Comparison of ENCODE assay signal across 9 mouse cellular contexts in the genomic region with DNA sequence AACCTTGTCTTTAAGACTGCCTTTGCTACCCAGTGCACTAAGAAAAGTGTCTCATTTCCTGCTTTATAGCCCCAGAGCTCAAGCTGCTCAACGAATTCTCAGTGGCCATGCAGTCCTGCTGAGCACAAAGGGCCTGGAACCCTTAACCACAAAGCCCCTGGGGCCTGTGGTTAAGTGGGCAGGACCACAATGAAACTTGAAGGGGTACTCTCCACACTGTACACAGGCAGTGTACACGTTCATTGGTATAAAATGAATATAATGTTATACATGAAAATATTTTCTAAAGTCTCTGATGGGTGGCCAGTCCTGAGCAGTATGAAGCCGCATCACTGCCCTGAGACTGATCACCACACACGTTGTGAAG. TPM values are rescaled to one million over a fixed set of nuclear protein-coding genes. Genes with fewer than 3 reads are reported as not detected.
DNase-seq lines count a peak whose midpoint lies in the region; ATAC-seq and TF ChIP-seq lines count a peak whose summit lies in the region.
"Had no signal": no experiment of that assay in that cellular context is flagged by ENCODE, and none has a peak within 500 bp of the region (broad histone marks: within the 10 kb centered on the region; RNA-seq: fewer than 3 reads in every experiment).

No protein-coding gene starts in this region.

- H3K36me3 ChIP-seq in heart, postnatal 0 days (replicated peaks; ENCODE audit: control insufficient read depth, insufficient read depth, low read length) = peaks cover 43% of the 10 kb centered on the region
- peaks cover 19% of the 10 kb centered on the region for H3K36me3 ChIP-seq in hindbrain, embryonic 16.5 days (ENCODE audit: control insufficient read depth, insufficient read depth, low read length)
- peaks cover 11% of the 10 kb centered on the region for H3K36me3 ChIP-seq in midbrain, embryonic 16.5 days (ENCODE audit: control insufficient read depth, insufficient read depth, low read length)

- TF ChIP-seq CTCF in heart, postnatal 0 days (IDR thresholded peaks at IDR 0.05; ENCODE audit: low read depth) = no peak
- no peak for TF ChIP-seq CTCF in bone marrow, adult 2 months (IDR thresholded peaks at IDR 0.05; ENCODE audit: control insufficient read depth, insufficient read depth, low read length)

- no peak for TF ChIP-seq POLR2A in bone marrow, adult 2 months (IDR thresholded peaks at IDR 0.05; ENCODE audit: borderline replicate concordance, control insufficient read depth, low read depth, low read length)

- 30% methylated on average over 4 of the region's 4 CpGs for WGBS in heart, postnatal 0 days
- 4% methylated on average over 4 of the region's 4 CpGs for WGBS in bone marrow, adult 2 months
- WGBS in hindbrain, embryonic 16.5 days = 26% methylated on average over 4 of the region's 4 CpGs
- 23% methylated on average over 4 of the region's 4 CpGs for WGBS in midbrain, embryonic 16.5 days

- H3K9me3 ChIP-seq in heart, postnatal 0 days (replicated peaks; ENCODE audit: control insufficient read depth, low read length) = no peaks in the 10 kb centered on the region
- no peaks in the 10 kb centered on the region for H3K9me3 ChIP-seq in hindbrain, embryonic 16.5 days (ENCODE audit: control insufficient read depth, low read length)
- H3K9me3 ChIP-seq in midbrain, embryonic 16.5 days (replicated peaks; ENCODE audit: control insufficient read depth, low read length, poor library complexity, severe bottlenecking) = no peaks in the 10 kb centered on the region

- no peaks in the 10 kb centered on the region for H3K27me3 ChIP-seq in heart, postnatal 0 days (ENCODE audit: control insufficient read depth, insufficient read depth, low read length)
- no peaks in the 10 kb centered on the region for H3K27me3 ChIP-seq in hindbrain, embryonic 16.5 days (replicated peaks; ENCODE audit: control insufficient read depth, insufficient read depth, low read length)
- no peaks in the 10 kb centered on the region for H3K27me3 ChIP-seq in midbrain, embryonic 16.5 days (ENCODE audit: control insufficient read depth, insufficient read depth, low read depth, low read length)

- H3K27ac ChIP-seq in heart, postnatal 0 days (ENCODE audit: low read depth) = peak overlapping the region; percentile 39; the same call in 1 of the 2 replicates
- H3K27ac ChIP-seq in bone marrow, adult 2 months (ENCODE audit: control insufficient read depth, insufficient read depth, low read depth, low read length, poor library complexity) = peak overlapping the region; percentile 7
- peak overlapping the region; percentile 27 for H3K27ac ChIP-seq in hindbrain, embryonic 16.5 days (ENCODE audit: low read depth, low read length)
- H3K27ac ChIP-seq in midbrain, embryonic 16.5 days (ENCODE audit: low read length) = peak overlapping the region; percentile 79

- H3K9ac ChIP-seq in heart, postnatal 0 days (replicated peaks; ENCODE audit: low read depth, low read length) = peak overlapping the region; percentile 77; the same call in 1 of the 2 replicates
- H3K9ac ChIP-seq in hindbrain, embryonic 16.5 days (ENCODE audit: low read depth, low read length) = no peak overlapping the region; the same call in 1 of the 2 replicates
- H3K9ac ChIP-seq in midbrain, embryonic 16.5 days (ENCODE audit: low read depth, low read length) = peak overlapping the region; percentile 82; the same call in 1 of the 2 replicates

- no peak for DNase-seq in heart, postnatal 0 days (ENCODE audit: low spot score)
- DNase-seq in heart, adult 8-10 months (ENCODE audit: low spot score) = no peak
- DNase-seq in cerebellum, adult 11-12 months = no peak
- DNase-seq in lung, postnatal 4 days = no peak
- DNase-seq in lung, postnatal 36 days = no peak

- H3K4me2 ChIP-seq in heart, postnatal 0 days (ENCODE audit: low read depth, low read length) = no peak overlapping the region; the same call in 1 of the 2 replicates
- H3K4me2 ChIP-seq in hindbrain, embryonic 16.5 days (ENCODE audit: low read length) = peak overlapping the region; percentile 64; the same call in 1 of the 2 replicates
- H3K4me2 ChIP-seq in midbrain, embryonic 16.5 days (ENCODE audit: low read length) = peak overlapping the region; percentile 84

- no peak for TF ChIP-seq EP300 in heart, postnatal 0 days (IDR thresholded peaks at IDR 0.05; ENCODE audit: low read depth)

- ATAC-seq in heart, postnatal 0 days (ENCODE audit: insufficient read depth, low read depth) = peak; percentile 2; the same call in 1 of the 2 replicates
- peak; percentile 78; the same call in 1 of the 2 replicates for ATAC-seq in hindbrain, embryonic 16.5 days
- ATAC-seq in midbrain, embryonic 16.5 days = no peak

- no peak overlapping the region for H3K4me3 ChIP-seq in heart, postnatal 0 days (ENCODE audit: low read depth, low read length)
- no peak overlapping the region for H3K4me3 ChIP-seq in bone marrow, adult 2 months (replicated peaks; ENCODE audit: control insufficient read depth, low read depth, low read length)
- peak overlapping the region; percentile 63 for H3K4me3 ChIP-seq in hindbrain, embryonic 16.5 days (ENCODE audit: low read length)
- peak overlapping the region; percentile 65; the same call in 1 of the 2 replicates for H3K4me3 ChIP-seq in midbrain, embryonic 16.5 days (ENCODE audit: low read depth, low read length)

- peaks cover 5% of the 10 kb centered on the region; the same call in 1 of the 2 replicates for H3K4me1 ChIP-seq in heart, postnatal 0 days (ENCODE audit: control insufficient read depth, insufficient read depth)
- H3K4me1 ChIP-seq in bone marrow, adult 2 months (ENCODE audit: control insufficient read depth, insufficient read depth, low read length) = peaks cover 1% of the 10 kb centered on the region; the same call in 1 of the 2 replicates
- peaks cover 13% of the 10 kb centered on the region for H3K4me1 ChIP-seq in hindbrain, embryonic 16.5 days (ENCODE audit: control insufficient read depth, insufficient read depth, low read depth, low read length)
- H3K4me1 ChIP-seq in midbrain, embryonic 16.5 days (ENCODE audit: control insufficient read depth, insufficient read depth, low read length) = peaks cover 17% of the 10 kb centered on the region

RNA-seq across cellular contexts. Expression of gene Ppm1f, which starts 0.3 kb away (rescaled TPM):
- total RNA-seq in heart, postnatal 0 days (2014; rRNA removed; ENCODE audit: low replicate concordance) = 26.6 and 40.4 TPM in 2 replicates
- 14.7 and 16.4 TPM in 2 replicates for polyA plus RNA-seq in heart, postnatal 0 days (2015; fragmentation: Nextera tagmentation; extraction: Ambion mirVana)
- 10 to 100 TPM; 24.7 to 32.6 (median 29.8) TPM for total RNA-seq in heart, adult 8-10 months (2022)
- 3.8 and 4.6 TPM in 2 replicates for polyA plus RNA-seq in bone marrow, adult 2 months (2011; ENCODE audit: insufficient read depth, insufficient read length, low replicate concordance, missing spikeins)
- 25.7 and 33.8 TPM in 2 replicates for polyA plus RNA-seq in hindbrain, embryonic 16.5 days (2015; fragmentation: Nextera tagmentation; extraction: Ambion mirVana)
- 29.3 and 30.0 TPM in 2 replicates for polyA plus RNA-seq in midbrain, embryonic 16.5 days (2015; fragmentation: Nextera tagmentation; extraction: Ambion mirVana)

RNA-seq across cellular contexts. Expression of gene Vpreb1, which starts 25.4 kb away (rescaled TPM):
- not detected in 2 replicates for total RNA-seq in heart, postnatal 0 days (2014; rRNA removed; ENCODE audit: low replicate concordance)
- polyA plus RNA-seq in heart, postnatal 0 days (2015; fragmentation: Nextera tagmentation; extraction: Ambion mirVana) = 0.44 and 1.0 TPM in 2 replicates
- not detected for total RNA-seq in heart, adult 8-10 months (2022)
- polyA plus RNA-seq in bone marrow, adult 2 months (2011; ENCODE audit: insufficient read depth, insufficient read length, low replicate concordance, missing spikeins) = 16.3 and 26.8 TPM in 2 replicates
- 0.85 and 1.3 TPM in 2 replicates for polyA plus RNA-seq in hindbrain, embryonic 16.5 days (2015; fragmentation: Nextera tagmentation; extraction: Ambion mirVana)
- polyA plus RNA-seq in midbrain, embryonic 16.5 days (2015; fragmentation: Nextera tagmentation; extraction: Ambion mirVana) = 0.70 and 0.95 TPM in 2 replicates

RNA-seq across cellular contexts. Expression of gene Top3b, which starts 25.5 kb away (rescaled TPM):
- 63.8 and 68.9 TPM in 2 replicates for total RNA-seq in heart, postnatal 0 days (2014; rRNA removed; ENCODE audit: low replicate concordance)
- 31.1 and 34.0 TPM in 2 replicates for polyA plus RNA-seq in heart, postnatal 0 days (2015; fragmentation: Nextera tagmentation; extraction: Ambion mirVana)
- 10 to 100 TPM; 23.7 to 31.4 (median 24.6) TPM for total RNA-seq in heart, adult 8-10 months (2022)
- polyA plus RNA-seq in bone marrow, adult 2 months (2011; ENCODE audit: insufficient read depth, insufficient read length, low replicate concordance, missing spikeins) = 24.8 and 65.0 TPM in 2 replicates
- 63.1 and 74.5 TPM in 2 replicates for polyA plus RNA-seq in hindbrain, embryonic 16.5 days (2015; fragmentation: Nextera tagmentation; extraction: Ambion mirVana)
- 72.5 and 73.1 TPM in 2 replicates for polyA plus RNA-seq in midbrain, embryonic 16.5 days (2015; fragmentation: Nextera tagmentation; extraction: Ambion mirVana)

RNA-seq across cellular contexts. Expression of gene Igll1, which starts 32.2 kb away (rescaled TPM):
- not detected in 2 replicates for total RNA-seq in heart, postnatal 0 days (2014; rRNA removed; ENCODE audit: low replicate concordance)
- 0.14 TPM in 1 of 2 replicates, not detected in the other for polyA plus RNA-seq in heart, postnatal 0 days (2015; fragmentation: Nextera tagmentation; extraction: Ambion mirVana)
- not detected for total RNA-seq in heart, adult 8-10 months (2022)
- 6.4 and 9.2 TPM in 2 replicates for polyA plus RNA-seq in bone marrow, adult 2 months (2011; ENCODE audit: insufficient read depth, insufficient read length, low replicate concordance, missing spikeins)
- not detected in 2 replicates for polyA plus RNA-seq in hindbrain, embryonic 16.5 days (2015; fragmentation: Nextera tagmentation; extraction: Ambion mirVana)
- polyA plus RNA-seq in midbrain, embryonic 16.5 days (2015; fragmentation: Nextera tagmentation; extraction: Ambion mirVana) = not detected in 2 replicates
- polyA plus RNA-seq: small intestine, adult 2 months had no signal

Comparison
In these comparisons a context has a peak if more than half of its experiments do, and no peak if none do; other contexts are left out.
1. H3K27ac ChIP-seq: peak in every context shown above with its lines; median percentile 79 in midbrain, embryonic 16.5 days; 39 in heart, postnatal 0 days; 27 in hindbrain, embryonic 16.5 days; 7 in bone marrow, adult 2 months.
2. H3K4me3 ChIP-seq: peak in hindbrain, embryonic 16.5 days (single experiment) and midbrain, embryonic 16.5 days (single experiment); none in heart, postnatal 0 days (single experiment) and bone marrow, adult 2 months (single experiment).